Mouse (Mus musculus) limb, embryonic 12.5 days (tissue): ENCODE data around the gene Slc35e3. TPM values are rescaled to one million over a fixed set of nuclear protein-coding genes. Genes with fewer than 3 reads are reported as not detected.
"Not testable (repeated sequence)": the region's sequence is repeated elsewhere in the genome, so short reads cannot be mapped to it uniquely, and the experiment has no call there.

Source experiments
- ATAC-seq: fragments of 200-750 bp; cut with Nextera tagmentation; 2 replicates; pipeline ENCODE4 v1.8.0; 2017; ENCODE audit warnings: low read depth, moderate TSS enrichment; ENCODE audit not compliant: insufficient number of reproducible peaks, insufficient read depth, low FRiP score, low TSS enrichment
- H3K27ac ChIP-seq: fragments of 300-500 bp; sonication (generic); 2 replicates; pipeline ENCODE4 v1.5.1; 2016; ENCODE audit warnings: mild to moderate bottlenecking, moderate library complexity
- H3K27me3 ChIP-seq: fragments of 300-500 bp; sonication (generic); 2 replicates; pipeline ENCODE4 v1.6.1; 2016; ENCODE audit warnings: mild to moderate bottlenecking, moderate library complexity
- H3K36me3 ChIP-seq: fragments of 300-500 bp; sonication (generic); 2 replicates; pipeline ENCODE4 v1.6.1; 2016; ENCODE audit warnings: mild to moderate bottlenecking, moderate library complexity
- H3K4me1 ChIP-seq: fragments of 300-500 bp; sonication (generic); replicated peaks from 2 replicates; pipeline ENCODE4 v1.6.1; 2016
- H3K4me2 ChIP-seq: fragments of 300-500 bp; sonication (generic); 2 replicates; pipeline ENCODE4 v1.6.1; 2016; ENCODE audit warnings: mild to moderate bottlenecking, moderate library complexity
- H3K4me3 ChIP-seq: fragments of 300-500 bp; sonication (generic); replicated peaks from 2 replicates; pipeline ENCODE4 v1.5.1; 2016; ENCODE audit warnings: mild to moderate bottlenecking
- H3K9ac ChIP-seq: fragments of 300-500 bp; sonication (generic); replicated peaks from 2 replicates; pipeline ENCODE4 v1.6.1; 2016; ENCODE audit warnings: mild to moderate bottlenecking, moderate library complexity
- H3K9me3 ChIP-seq: fragments of 300-500 bp; sonication (generic); 2 replicates; pipeline ENCODE4 v1.6.1; 2016; ENCODE audit warnings: mild to moderate bottlenecking, moderate library complexity
- WGBS: fragments of 180-500 bp; shearing (Covaris S2); methylation state at CpG from one replicate; pipeline ENCODE4 v1.1.7; 2016; 5-methylcytosine and 5-hydroxymethylcytosine counted together
- polyA plus RNA-seq: library from polyadenylated mRNA; unstranded; fragments of >200 nt; fragmentation: Nextera tagmentation; extraction: Ambion mirVana; gene quantifications from 2 replicates; pipeline ENCODE4 v1.2.1, GENCODE M21; 2016

The Slc35e3 gene
- polyA plus RNA-seq, 1 experiment from 2014 or later = 43.8 TPM

DNA sequence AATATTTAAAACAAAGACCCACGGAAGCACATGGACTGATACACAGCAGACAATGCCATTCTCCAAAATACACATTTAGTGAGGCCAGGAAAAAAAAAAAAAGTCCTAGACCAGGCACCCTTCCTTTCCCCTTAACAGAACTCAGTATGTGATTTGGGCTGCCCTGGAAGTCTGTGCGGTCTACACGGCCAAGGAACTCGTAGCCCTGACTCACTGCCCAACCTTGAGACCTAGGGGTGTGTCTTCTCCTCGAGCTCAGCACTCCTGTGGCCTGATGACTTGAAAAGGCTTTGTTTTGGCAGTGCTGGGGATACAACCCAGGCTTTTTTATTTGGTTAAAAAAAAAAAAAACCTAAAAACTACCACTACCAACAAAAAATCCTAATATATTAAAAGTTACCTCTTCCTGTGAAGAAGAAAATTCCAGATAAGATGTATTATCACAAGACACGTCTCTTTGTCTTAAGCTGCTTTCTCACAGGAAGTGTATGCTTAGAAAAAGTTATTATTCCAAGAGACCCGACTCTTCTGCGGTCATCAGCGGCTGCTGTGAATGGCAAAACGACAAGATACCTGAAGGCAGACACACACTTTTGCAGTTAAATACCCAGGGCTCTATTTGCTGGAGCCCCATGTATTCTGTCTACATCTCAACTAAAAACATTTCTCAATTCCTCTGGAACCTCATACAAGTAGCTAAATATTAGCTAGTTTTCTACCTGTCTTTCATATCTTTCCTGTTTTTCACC, 11.9 kb downstream of the Slc35e3 start:
- H3K9me3 ChIP-seq, ATAC-seq, H3K4me2 ChIP-seq, H3K9ac ChIP-seq, H3K4me1 ChIP-seq, H3K27me3 ChIP-seq, H3K4me3 ChIP-seq, H3K27ac ChIP-seq: not testable (repeated sequence)
- 88% methylated on average over 10 of the region's 10 CpGs for WGBS
- peaks cover 40% of the 10 kb centered on the region for H3K36me3 ChIP-seq

GRCm38 (mm10) chr10:117733626-117734025, 12.5 kb downstream of the Slc35e3 start:
- not testable (repeated sequence) for ATAC-seq, H3K27ac ChIP-seq, H3K4me2 ChIP-seq, H3K27me3 ChIP-seq, H3K4me1 ChIP-seq, H3K4me3 ChIP-seq, H3K9me3 ChIP-seq, H3K9ac ChIP-seq
- H3K36me3 ChIP-seq = peaks cover 33% of the 10 kb centered on the region
- 92% methylated on average over 8 of the region's 8 CpGs for WGBS

DNA sequence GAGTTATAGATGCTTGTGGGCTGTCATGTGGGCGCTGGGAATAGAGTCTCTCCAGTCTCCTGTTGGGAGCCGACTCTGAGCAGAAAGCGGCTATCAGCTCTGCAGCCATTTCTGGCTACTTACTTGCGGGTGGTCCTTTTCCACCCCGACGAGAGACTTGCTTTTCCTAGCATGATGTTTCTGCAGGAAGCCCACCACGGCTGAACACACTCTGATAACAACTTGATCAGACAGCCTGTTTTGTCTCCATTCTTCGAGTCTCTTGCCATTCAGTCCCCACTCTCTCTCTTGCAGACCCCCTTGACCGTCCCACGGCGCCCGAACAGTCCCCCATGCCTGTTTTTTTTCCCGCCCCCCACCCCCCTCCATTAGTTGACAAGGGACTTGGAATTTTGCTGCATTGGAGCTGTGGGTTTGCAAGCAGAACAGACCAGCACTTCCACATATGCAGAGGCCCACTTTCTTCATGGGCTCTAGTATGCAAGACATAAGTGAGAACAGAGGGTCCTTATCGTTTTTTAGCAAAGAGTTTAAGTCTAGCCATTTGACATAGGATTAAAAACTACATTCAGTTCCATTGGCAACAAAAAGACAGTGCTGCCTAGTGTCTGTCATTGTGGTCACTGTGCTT, 13.1 kb downstream of the Slc35e3 start:
- Histone ChIP-seq H3K27me3 (no peaks in the 10 kb centered on the region), H3K9ac (no peak overlapping the region), H3K4me1 (no peaks in the 10 kb centered on the region), H3K9me3 (no peaks in the 10 kb centered on the region), H3K36me3 (peaks cover 28% of the 10 kb centered on the region), H3K4me2 (no peak overlapping the region), H3K4me3 (no peak overlapping the region), H3K27ac (no peak overlapping the region)
- ATAC-seq = no peak
- WGBS = 87% methylated on average over 14 of the region's 14 CpGs

DNA sequence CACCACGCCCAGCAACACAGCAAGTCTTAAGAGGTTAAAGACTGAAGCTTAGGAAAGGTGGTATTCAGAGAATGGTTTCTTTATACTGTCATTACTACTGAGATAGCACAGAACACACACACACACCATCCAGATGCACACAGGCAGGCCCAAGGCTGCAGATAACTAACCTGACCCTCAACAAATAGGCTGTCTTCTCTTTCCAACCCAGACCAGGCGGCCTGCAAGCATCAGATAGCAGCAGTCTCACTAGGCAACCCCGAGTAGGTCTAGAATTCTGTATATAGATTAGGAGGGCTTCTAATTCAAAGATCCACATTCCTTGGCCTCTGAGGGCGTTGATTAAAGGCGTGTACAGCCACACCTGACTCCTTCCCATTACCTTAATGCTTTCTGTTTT, 14.0 kb downstream of the Slc35e3 start:
- 90% methylated on average over 5 of the region's 5 CpGs for WGBS
- H3K4me1 ChIP-seq = no peaks in the 10 kb centered on the region
- peaks cover 19% of the 10 kb centered on the region for H3K36me3 ChIP-seq
- no peak overlapping the region for H3K4me3 ChIP-seq
- no peaks in the 10 kb centered on the region for H3K9me3 ChIP-seq
- ATAC-seq = no peak
- H3K27ac ChIP-seq = no peak overlapping the region
- H3K27me3 ChIP-seq = no peaks in the 10 kb centered on the region
- H3K9ac ChIP-seq = no peak overlapping the region
- no peak overlapping the region for H3K4me2 ChIP-seq

DNA sequence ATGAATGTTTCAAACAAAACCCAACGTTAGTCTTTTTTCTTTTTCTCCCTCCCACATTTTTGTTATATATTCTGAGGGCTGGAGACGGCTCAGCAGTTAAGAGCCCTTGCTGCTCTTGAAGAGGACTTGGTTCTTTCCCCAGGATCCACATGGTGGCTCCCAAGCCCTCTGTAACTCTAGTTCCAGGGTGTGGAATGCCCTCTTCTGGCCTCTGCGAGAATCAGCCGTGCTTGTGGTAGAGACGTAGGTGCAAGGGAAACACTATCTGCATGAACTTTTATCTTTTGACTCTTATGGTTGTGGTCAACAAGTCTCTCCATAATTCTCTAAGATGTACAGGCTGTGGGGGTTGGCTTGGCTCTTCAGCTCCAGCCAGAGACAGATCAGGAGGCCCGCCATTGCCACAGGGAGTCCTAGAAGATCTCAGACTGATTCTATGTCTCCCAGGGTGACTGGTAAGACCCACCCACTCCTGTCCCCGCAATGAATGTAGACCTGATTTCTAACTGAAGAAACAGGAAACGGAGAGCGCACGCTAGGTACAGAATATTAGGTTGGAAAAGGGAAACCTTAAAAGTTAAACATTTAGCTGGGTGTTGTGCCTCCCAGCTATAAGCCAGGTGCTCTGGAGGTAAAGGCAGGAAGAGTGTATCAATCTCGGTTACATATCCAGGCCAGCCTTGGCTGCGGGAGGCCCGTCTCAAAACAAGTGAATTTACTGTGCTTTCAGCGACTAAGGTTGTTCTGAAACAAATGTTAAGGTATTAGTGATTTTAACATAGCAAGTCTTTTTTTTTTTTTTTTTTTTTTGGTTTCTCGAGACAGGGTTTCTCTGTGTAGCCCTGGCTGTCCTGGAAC, 14.7 kb downstream of the Slc35e3 start:
- H3K4me3 ChIP-seq = no peak overlapping the region
- H3K9me3 ChIP-seq = no peaks in the 10 kb centered on the region
- H3K27ac ChIP-seq = no peak overlapping the region

GRCm38 (mm10) chr10:117730637-117731203, 15.4 kb downstream of the Slc35e3 start:
- Histone ChIP-seq H3K27me3 (no peaks in the 10 kb centered on the region), H3K9ac (no peak overlapping the region), H3K27ac (no peak overlapping the region), H3K4me3 (no peak overlapping the region), H3K4me1 (no peaks in the 10 kb centered on the region), H3K36me3 (peaks cover 5% of the 10 kb centered on the region; the same call in 1 of the 2 replicates), H3K4me2 (no peak overlapping the region), H3K9me3 (no peaks in the 10 kb centered on the region)
- ATAC-seq = no peak
- 93% methylated on average over 12 of the region's 12 CpGs for WGBS

More for the DNA sequence above, 14.7 kb downstream of the Slc35e3 start:
- 59% methylated on average over 14 of the region's 15 CpGs for WGBS
- no peak overlapping the region for H3K9ac ChIP-seq
- no peak for ATAC-seq
- no peak overlapping the region for H3K4me2 ChIP-seq
- H3K36me3 ChIP-seq = peaks cover 12% of the 10 kb centered on the region
- H3K4me1 ChIP-seq = no peaks in the 10 kb centered on the region
- no peaks in the 10 kb centered on the region for H3K27me3 ChIP-seq

DNA sequence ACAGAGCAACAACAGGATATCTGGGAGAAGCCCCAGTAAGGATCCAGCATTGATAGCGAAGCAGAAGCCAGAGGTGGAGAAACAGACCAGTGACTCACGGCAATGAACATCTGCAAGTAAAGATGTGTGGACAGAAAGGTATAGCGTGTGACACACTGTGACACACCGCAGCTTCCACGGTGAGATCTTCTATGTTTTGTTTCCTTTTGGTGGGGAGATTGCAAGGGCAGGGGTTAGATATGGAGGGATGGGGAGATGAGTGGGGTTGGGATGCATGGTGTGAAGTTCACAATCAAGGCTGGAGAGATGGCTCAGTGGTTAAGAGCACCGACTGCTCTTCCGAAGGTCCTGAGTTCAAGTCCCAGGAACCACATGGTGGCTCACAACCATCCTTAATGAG, 16.0 kb downstream of the Slc35e3 start:
- 95% methylated on average over 7 of the region's 7 CpGs for WGBS
- no peak overlapping the region for H3K4me3 ChIP-seq
- H3K4me1 ChIP-seq = no peaks in the 10 kb centered on the region
- H3K36me3 ChIP-seq = peaks cover 1% of the 10 kb centered on the region; the same call in 1 of the 2 replicates
- H3K27me3 ChIP-seq = no peaks in the 10 kb centered on the region
- no peak overlapping the region for H3K27ac ChIP-seq
- H3K9me3 ChIP-seq = no peaks in the 10 kb centered on the region
- H3K9ac ChIP-seq = no peak overlapping the region
- no peak overlapping the region for H3K4me2 ChIP-seq
- no peak for ATAC-seq

GRCm38 (mm10) chr10:117729139-117729814, 16.9 kb downstream of the Slc35e3 start:
- H3K4me2 ChIP-seq = no peak overlapping the region
- whole genome bisulfite sequencing = 73% methylated on average over 11 of the region's 11 CpGs
- no peaks in the 10 kb centered on the region for H3K36me3 ChIP-seq
- H3K4me3 ChIP-seq = no peak overlapping the region
- no peak overlapping the region for H3K27ac ChIP-seq
- no peak for ATAC-seq
- H3K27me3 ChIP-seq = no peaks in the 10 kb centered on the region
- H3K9me3 ChIP-seq = no peaks in the 10 kb centered on the region
- no peaks in the 10 kb centered on the region for H3K4me1 ChIP-seq
- H3K9ac ChIP-seq = no peak overlapping the region

GRCm38 (mm10) chr10:117728574-117728973, 17.6 kb downstream of the Slc35e3 start:
- 91% methylated on average over 5 of the region's 5 CpGs for WGBS
- H3K27me3 ChIP-seq = no peaks in the 10 kb centered on the region

DNA sequence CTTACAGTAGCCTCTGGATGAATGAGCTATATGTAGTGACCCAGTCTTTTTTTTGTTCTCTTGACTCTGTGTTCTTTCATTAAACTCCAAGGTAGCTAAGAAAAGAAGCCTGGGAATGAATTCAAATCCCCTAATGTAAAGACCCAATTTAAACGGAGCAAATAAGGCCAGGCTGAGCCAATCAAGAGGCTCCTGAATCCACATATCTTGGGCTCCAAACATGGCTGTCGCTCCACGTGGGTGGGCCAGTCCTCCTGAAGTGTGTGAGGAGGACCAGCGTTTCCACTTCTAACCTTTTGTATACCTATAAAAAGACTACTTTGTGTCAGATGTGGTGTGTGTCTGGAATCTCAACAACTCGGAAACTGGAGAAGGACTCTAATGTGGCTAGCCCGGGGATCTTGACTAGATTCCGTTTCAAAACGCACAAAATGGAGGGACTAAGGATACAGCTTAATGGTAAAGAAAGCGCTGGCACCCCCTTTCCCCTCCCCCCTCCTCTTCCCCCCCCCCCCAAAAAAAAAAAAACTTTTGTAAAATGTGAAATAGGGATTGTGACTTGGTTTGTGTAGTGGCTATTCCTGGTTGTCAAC, 18.6 kb downstream of the Slc35e3 start:
- no peak for ATAC-seq
- Histone ChIP-seq H3K4me2 (no peak overlapping the region), H3K27ac (no peak overlapping the region), H3K27me3 (no peaks in the 10 kb centered on the region), H3K9me3 (no peaks in the 10 kb centered on the region), H3K4me1 (no peaks in the 10 kb centered on the region), H3K36me3 (no peaks in the 10 kb centered on the region), H3K9ac (no peak overlapping the region), H3K4me3 (no peak overlapping the region)
- WGBS = 79% methylated on average over 9 of the region's 9 CpGs

More at GRCm38 (mm10) chr10:117728574-117728973, 17.6 kb downstream of the Slc35e3 start:
- no peak overlapping the region for H3K9ac ChIP-seq
- no peaks in the 10 kb centered on the region for H3K36me3 ChIP-seq
- no peak overlapping the region for H3K4me3 ChIP-seq
- no peaks in the 10 kb centered on the region for H3K4me1 ChIP-seq
- H3K9me3 ChIP-seq = no peaks in the 10 kb centered on the region
- no peak overlapping the region for H3K27ac ChIP-seq
- no peak for ATAC-seq
- no peak overlapping the region for H3K4me2 ChIP-seq
